Mouse (Mus musculus) ES-Bruce4 (cell line): ENCODE data around the gene Myo1b.

Experiments
- CTCF ChIP-seq: IDR thresholded peaks from one replicate; pipeline ENCODE4 v1.8.1; 2011; ENCODE audit warnings: low read depth, low read length
- POLR2A ChIP-seq: IDR thresholded peaks from one replicate; pipeline ENCODE4 v1.8.1; 2011; ENCODE audit warnings: low read length; ENCODE audit not compliant: insufficient read depth

DNA sequence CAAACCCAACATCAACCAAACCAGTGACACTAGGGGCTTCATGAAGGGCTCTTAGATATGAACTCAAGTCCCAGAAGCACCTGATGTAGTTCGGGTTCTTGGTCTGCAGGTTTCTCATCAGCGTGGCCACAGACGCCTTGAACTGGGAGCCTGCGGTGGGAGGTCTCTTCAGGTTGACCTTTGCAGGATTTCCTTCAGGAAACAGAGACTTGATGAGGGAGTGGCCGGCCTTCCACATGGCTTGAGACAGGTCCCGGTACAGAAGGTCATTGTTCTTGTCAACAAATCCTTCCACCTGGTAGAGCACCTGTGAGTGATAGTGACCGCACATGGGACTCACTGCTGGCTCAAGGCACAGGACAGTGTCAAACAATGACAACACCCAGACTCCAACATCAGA, 137.6 kb downstream of the Myo1b start:
- no peak for TF ChIP-seq CTCF
- TF ChIP-seq POLR2A = no peak
